Mouse (Mus musculus) spleen, adult 2 months (tissue): Measurements from ENCODE around the gene Rgs10.

Experiments used
- CTCF ChIP-seq: fragments of 200-500 bp; IDR thresholded peaks from 2 replicates; pipeline ENCODE4 v1.5.1; 2011; ENCODE audit warnings: mild to moderate bottlenecking, inconsistent platforms; ENCODE audit not compliant: insufficient read depth, insufficient read length, insufficient replicate concordance; ENCODE audit errors: extremely low read depth
- POLR2A ChIP-seq: fragments of 200-500 bp; IDR thresholded peaks from 2 replicates; pipeline ENCODE4 v1.6.1; 2011; ENCODE audit warnings: low read depth, low read length, inconsistent platforms

DNA sequence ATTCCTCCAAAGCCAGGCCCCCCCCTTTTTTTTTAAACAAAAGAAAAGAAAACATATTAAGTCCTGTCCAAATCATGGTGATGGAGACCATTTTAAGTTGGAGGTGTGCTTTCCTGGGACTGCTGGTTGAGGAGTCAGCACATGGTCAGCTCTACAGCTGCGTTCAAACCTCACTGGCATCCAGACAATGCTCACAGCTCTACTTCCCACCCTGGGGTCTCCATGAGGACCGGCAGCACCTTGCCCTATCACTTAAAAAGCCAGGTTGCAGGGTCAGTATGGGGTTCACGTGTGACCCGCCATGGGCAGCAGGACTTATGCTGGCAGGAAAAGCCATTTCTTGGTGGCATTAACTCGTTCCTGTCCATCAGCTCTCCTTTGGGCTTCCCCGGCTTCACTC is 15.0 kb downstream of the Rgs10 start:
- TF ChIP-seq CTCF (no peak), POLR2A (no peak)
